Mouse (Mus musculus): ENCODE results near the gene Tmem45a.
A peak's percentile ranks its signal among the peaks of the same experiment; 100 is the strongest.

Tmem45a gene

GRCm38 (mm10) chr16:56795481-56796139 lies 90.4 kb downstream of the Tmem45a start, which contains the start of gene Adgrg7:
Gene Adgrg7 (minus strand): TSS chr16:56795855.
- no peak for DNase-seq

GRCm38 (mm10) chr16:56794383-56795144 lies 91.4 kb downstream of the Tmem45a start:
- DNase-seq, result no peak

GRCm38 (mm10) chr16:56793778-56794177 lies 92.2 kb downstream of the Tmem45a start:
- no peak for DNase-seq

- DNase-seq, result no peak
Measured at GRCm38 (mm10) chr16:56785943-56786342, 100.0 kb downstream of the Tmem45a start.

- DNase-seq, result peak; percentile 45
Measured at GRCm38 (mm10) chr16:56771163-56772105, 114.5 kb downstream of the Tmem45a start.
